Mouse (Mus musculus) megakaryocyte-erythroid progenitor cell, adult 5 weeks (primary cell): Measurements from ENCODE around the gene Olfr1347. TPM values are rescaled to one million over a fixed set of nuclear protein-coding genes. Genes with fewer than 3 reads are reported as not detected.

ENCODE experiments used
- polyA plus RNA-seq: library from polyadenylated mRNA; stranded (reverse); fragments of >175 nt; gene quantifications from 2 replicates; pipeline ENCODE4 v1.2.3, GENCODE M21; 2012

Gene Olfr1347
- not detected in 2 replicates for polyA plus RNA-seq

GRCm38 (mm10) chr7:6499655-6500054, at the start of gene Olfr1347:
Gene Olfr1347 (minus strand): TSS chr7:6499755.

GRCm38 (mm10) chr7:6522850-6523249, 23.3 kb upstream of the Olfr1347 start, which contains the start of gene Olfr1349:
Gene Olfr1349 (minus strand): TSS chr7:6522950.

GRCm38 (mm10) chr7:6508648-6509047, 9.1 kb upstream of the Olfr1347 start, which contains the start of gene Olfr1348:
Gene Olfr1348 (minus strand): TSS chr7:6508748.

GRCm38 (mm10) chr7:6486841-6487240, 12.7 kb downstream of the Olfr1347 start, which contains the start of gene Olfr5:
Gene Olfr5 (minus strand): TSS chr7:6486941.

GRCm38 (mm10) chr7:6466951-6467350, 32.6 kb downstream of the Olfr1347 start, which contains the start of gene Olfr1346:
Gene Olfr1346 (plus strand): TSS chr7:6467101.

GRCm38 (mm10) chr7:6455868-6456267, 43.7 kb downstream of the Olfr1347 start, which contains the start of gene Olfr1336:
Gene Olfr1336 (plus strand): TSS chr7:6456168.

GRCm38 (mm10) chr7:6438388-6438787, 61.2 kb downstream of the Olfr1347 start, which contains the start of gene Olfr1344:
Gene Olfr1344 (plus strand): TSS chr7:6438688.

Other genes starting within 250 kb of the Olfr1347 start
- gene Epp13, start 247.0 kb downstream of the Olfr1347 start, polyA plus RNA-seq, result not detected in 2 replicates
- gene Zfp667, start 213.2 kb downstream of the Olfr1347 start, polyA plus RNA-seq, result 0.19 and 0.44 TPM in 2 replicates
- 1.9 and 2.0 TPM in 2 replicates for gene Zfp583, start 168.5 kb downstream of the Olfr1347 start, polyA plus RNA-seq
- gene Gm3854, start 156.0 kb downstream of the Olfr1347 start, polyA plus RNA-seq, result not detected in 2 replicates
- 0.02 and 0.08 TPM in 2 replicates for gene Zfp78, start 136.5 kb downstream of the Olfr1347 start, polyA plus RNA-seq
- gene Zfp28, start 116.5 kb downstream of the Olfr1347 start, polyA plus RNA-seq, result 0.83 and 1.3 TPM in 2 replicates
- not detected in 2 replicates for gene Smim17, start 101.0 kb downstream of the Olfr1347 start, polyA plus RNA-seq
- not detected in 2 replicates for gene Gm20715, start 89.5 kb downstream of the Olfr1347 start, polyA plus RNA-seq
- gene Olfr1344, start 61.1 kb downstream of the Olfr1347 start, polyA plus RNA-seq, result not detected in 2 replicates
- 0.03 TPM in 1 of 2 replicates, not detected in the other for gene Olfr1336, start 43.6 kb downstream of the Olfr1347 start, polyA plus RNA-seq
- gene Olfr1346, start 32.7 kb downstream of the Olfr1347 start, polyA plus RNA-seq, result not detected in 2 replicates
- gene Olfr5, start 12.8 kb downstream of the Olfr1347 start, polyA plus RNA-seq, result not detected in 2 replicates
- gene Olfr1348, start 9.0 kb upstream of the Olfr1347 start, polyA plus RNA-seq, result not detected in 2 replicates
- gene Olfr1349, start 23.2 kb upstream of the Olfr1347 start, polyA plus RNA-seq, result not detected in 2 replicates
- gene Olfr1350, start 65.1 kb upstream of the Olfr1347 start, polyA plus RNA-seq, result not detected in 2 replicates
- not detected in 2 replicates for gene Zim1, start 196.7 kb upstream of the Olfr1347 start, polyA plus RNA-seq
- gene Peg3, start 230.7 kb upstream of the Olfr1347 start, polyA plus RNA-seq, result 0.03 TPM in 1 of 2 replicates, not detected in the other
- 0.03 and 0.05 TPM in 2 replicates for gene Usp29, start 230.8 kb upstream of the Olfr1347 start, polyA plus RNA-seq